Mouse (Mus musculus) C2C12 (cell line): ENCODE measurements at regions not wholly inside any gene's neighbourhood (a gene's known extent, or its start where the extent isn't known, plus 50 kb on each side); places are given as distances from the start of the nearest gene placed in this dataset.

Experiments used
- CEBPB ChIP-seq: IDR thresholded peaks from one replicate; pipeline ENCODE4 v1.6.1; 2011; ENCODE audit warnings: low read depth, mild to moderate bottlenecking, control low read depth, moderate library complexity
- CTCF ChIP-seq: IDR thresholded peaks from one replicate; pipeline ENCODE4 v1.5.1; 2011; ENCODE audit not compliant: control insufficient read depth, insufficient read depth, insufficient read length
- MYOG ChIP-seq: IDR thresholded peaks from one replicate; pipeline ENCODE4 v1.6.1; 2011; ENCODE audit not compliant: control insufficient read depth, insufficient read length; ENCODE audit errors: extremely low read depth

- TF ChIP-seq CTCF (no peak), MYOG (no peak), CEBPB (no peak)
Observed at GRCm38 (mm10) chr3:142979161-142979560, 97.4 kb upstream of the Pkn2 start.
